ENCODE assay signal across 21 mouse cellular contexts in genomic region chr7:49277685-49278084, GRCm38 (mm10).
DNase-seq lines count a peak whose midpoint lies in the region; ATAC-seq and TF ChIP-seq lines count a peak whose summit lies in the region.
"Had no signal": no experiment of that assay in that cellular context is flagged by ENCODE, and none has a peak within 500 bp of the region (broad histone marks: within the 10 kb centered on the region; RNA-seq: fewer than 3 reads in every experiment).

No protein-coding gene starts in this region.

- no peak for TF ChIP-seq CTCF in heart, postnatal 0 days (IDR thresholded peaks at IDR 0.05; ENCODE audit: low read depth)
- no peak for TF ChIP-seq CTCF in left cerebral cortex, adult 2 months (IDR thresholded peaks at IDR 0.05)

- no peaks in the 10 kb centered on the region for H3K27me3 ChIP-seq in heart, postnatal 0 days (ENCODE audit: control insufficient read depth, insufficient read depth, low read length)
- peaks cover 9% of the 10 kb centered on the region; the same call in 1 of the 2 replicates for H3K27me3 ChIP-seq in heart, embryonic 12.5 days (replicated peaks)
- H3K27me3 ChIP-seq: neural tube, embryonic 13.5 days had no signal

- peak overlapping the region; percentile 31; the same call in 1 of the 2 replicates for H3K27ac ChIP-seq in heart, postnatal 0 days (ENCODE audit: low read depth)
- no peak overlapping the region for H3K27ac ChIP-seq in heart, embryonic 12.5 days (ENCODE audit: poor library complexity, severe bottlenecking)
- peak overlapping the region; percentile 51 for H3K27ac ChIP-seq in left cerebral cortex, adult 2 months
- H3K27ac ChIP-seq: limb, embryonic 10.5 days; midbrain, embryonic 10.5 days; neural tube, embryonic 13.5 days had no signal

- H3K9me3 ChIP-seq in heart, postnatal 0 days (replicated peaks; ENCODE audit: control insufficient read depth, low read length): no peaks in the 10 kb centered on the region; the same call in 1 of the 2 replicates
- no peaks in the 10 kb centered on the region for H3K9me3 ChIP-seq in heart, embryonic 12.5 days (replicated peaks)
- H3K9me3 ChIP-seq: limb, embryonic 10.5 days; midbrain, embryonic 10.5 days; neural tube, embryonic 13.5 days had no signal

- no peak overlapping the region for H3K9ac ChIP-seq in heart, postnatal 0 days (replicated peaks; ENCODE audit: low read depth, low read length)
- no peak overlapping the region for H3K9ac ChIP-seq in heart, embryonic 12.5 days
- H3K9ac ChIP-seq: neural tube, embryonic 13.5 days had no signal

- no peak for DNase-seq in frontal cortex, postnatal 14 days (ENCODE audit: low spot score in 2 of 2)
- no peak for DNase-seq in heart, postnatal 0 days (ENCODE audit: low spot score)
- DNase-seq in left cerebral cortex, adult 2 months (ENCODE audit: extremely low spot score in 1 of 2, low spot score in 2 of 2): peak; percentile 36 to 42
- DNase-seq in left cerebral cortex, postnatal 4 days: no peak
- peak; percentile 59 to 72 for DNase-seq in left cerebral cortex, postnatal 14 days (ENCODE audit: low spot score in 2 of 2)
- no peak for DNase-seq in ovary, postnatal 10 days (ENCODE audit: low spot score)
- DNase-seq: adrenal gland, adult 2 months; cerebellum, adult 11-12 months; cerebellum, postnatal 25 days; heart, postnatal 4 days; lung, adult 2 months; lung, postnatal 4 days; thymus, postnatal 25 days had no signal

- H3K4me1 ChIP-seq in heart, postnatal 0 days (ENCODE audit: control insufficient read depth, insufficient read depth): peaks cover 12% of the 10 kb centered on the region
- peaks cover 24% of the 10 kb centered on the region for H3K4me1 ChIP-seq in heart, embryonic 12.5 days (replicated peaks)

- WGBS in heart, postnatal 0 days: 55% methylated on average over 4 of the region's 4 CpGs
- WGBS in heart, embryonic 12.5 days: 73% methylated on average over 4 of the region's 4 CpGs

- no peak overlapping the region for H3K4me2 ChIP-seq in heart, postnatal 0 days (ENCODE audit: low read depth, low read length)
- H3K4me2 ChIP-seq in heart, embryonic 12.5 days: no peak overlapping the region
- H3K4me2 ChIP-seq: liver, embryonic 11.5 days; neural tube, embryonic 13.5 days had no signal

- no peak overlapping the region for H3K4me3 ChIP-seq in heart, postnatal 0 days (ENCODE audit: low read depth, low read length)
- H3K4me3 ChIP-seq in heart, embryonic 12.5 days: no peak overlapping the region
- no peak overlapping the region for H3K4me3 ChIP-seq in left cerebral cortex, adult 2 months
- H3K4me3 ChIP-seq: limb, embryonic 10.5 days; midbrain, embryonic 10.5 days; neural tube, embryonic 13.5 days had no signal

- H3K36me3 ChIP-seq in heart, postnatal 0 days (replicated peaks; ENCODE audit: control insufficient read depth, insufficient read depth, low read length): no peaks in the 10 kb centered on the region
- no peaks in the 10 kb centered on the region for H3K36me3 ChIP-seq in heart, embryonic 12.5 days
- H3K36me3 ChIP-seq: limb, embryonic 10.5 days; midbrain, embryonic 10.5 days; neural tube, embryonic 13.5 days had no signal

- intact Hi-C loops in left cerebral cortex, adult 2 months (cut with DNase I): no loop called here
- intact Hi-C loops in left cerebral cortex, postnatal 4 days (cut with DNase I): no loop called here
- intact Hi-C loops in left cerebral cortex, postnatal 14 days (cut with DNase I): no loop called here

- TF ChIP-seq EP300 in heart, postnatal 0 days (IDR thresholded peaks at IDR 0.05; ENCODE audit: low read depth): no peak

- ATAC-seq in frontal cortex, adult (ENCODE audit: low TSS enrichment): peak; percentile 72
- no peak for ATAC-seq in heart, postnatal 0 days (ENCODE audit: insufficient read depth, low read depth)
- no peak for ATAC-seq in heart, embryonic 12.5 days (ENCODE audit: insufficient number of reproducible peaks, low FRiP score)
- ATAC-seq: hindbrain, embryonic 16.5 days; intestine, postnatal 0 days had no signal

Comparison
In these comparisons a context has a peak if more than half of its experiments do, and no peak if none do; other contexts are left out.
1. DNase-seq: peak in left cerebral cortex, adult 2 months (2 of 2) and left cerebral cortex, postnatal 14 days (2 of 2); none in frontal cortex, postnatal 14 days (0 of 2), heart, postnatal 0 days (single experiment), left cerebral cortex, postnatal 4 days (single experiment) and ovary, postnatal 10 days (single experiment).